Mouse (Mus musculus): Measurements from ENCODE around the gene Tcf25. TPM values are rescaled to one million over a fixed set of nuclear protein-coding genes. Genes with fewer than 3 reads are reported as not detected.
"Not testable (repeated sequence)": the region's sequence is repeated elsewhere in the genome, so short reads cannot be mapped to it uniquely, and the experiment has no call there.

Gene Tcf25
- polyA plus RNA-seq, 1 experiment from 2014 or later = 54.0 TPM

- H3K4me3 ChIP-seq (ENCODE audit: low read depth, low read length) = no peak overlapping the region
- no peak overlapping the region for H3K9ac ChIP-seq (ENCODE audit: low read depth, low read length)
- H3K36me3 ChIP-seq (ENCODE audit: control insufficient read depth, insufficient read depth) = no peaks in the 10 kb centered on the region
- ATAC-seq (ENCODE audit: low read depth) = no peak
- whole genome bisulfite sequencing (ENCODE audit: insufficient replicate concordance) = 90% methylated on average over 29 of the region's 29 CpGs
- no peaks in the 10 kb centered on the region for H3K4me1 ChIP-seq (ENCODE audit: control insufficient read depth, low read depth, low read length)
- peaks cover 50% of the 10 kb centered on the region for H3K9me3 ChIP-seq (replicated peaks; ENCODE audit: control insufficient read depth, low read length)
- no peak overlapping the region for H3K27ac ChIP-seq (ENCODE audit: low read length)
- H3K27me3 ChIP-seq (ENCODE audit: control insufficient read depth, insufficient read depth, low read depth, low read length) = no peaks in the 10 kb centered on the region
- no peak overlapping the region for H3K4me2 ChIP-seq (ENCODE audit: low read depth, low read length)
Observed at GRCm38 (mm10) chr8:123428343-123428893, 54.9 kb downstream of the Tcf25 start.

- Histone ChIP-seq H3K4me3 (ENCODE audit: low read depth, low read length) (no peak overlapping the region), H3K27ac (ENCODE audit: low read length) (no peak overlapping the region), H3K4me1 (ENCODE audit: control insufficient read depth, low read depth, low read length) (no peaks in the 10 kb centered on the region), H3K27me3 (ENCODE audit: control insufficient read depth, insufficient read depth, low read depth, low read length) (no peaks in the 10 kb centered on the region), H3K9ac (ENCODE audit: low read depth, low read length) (no peak overlapping the region), H3K9me3 (replicated peaks; ENCODE audit: control insufficient read depth, low read length) (peaks cover 51% of the 10 kb centered on the region), H3K4me2 (ENCODE audit: low read depth, low read length) (no peak overlapping the region), H3K36me3 (ENCODE audit: control insufficient read depth, insufficient read depth) (no peaks in the 10 kb centered on the region)
- WGBS (ENCODE audit: insufficient replicate concordance) = 81% methylated on average over 23 of the region's 23 CpGs
- ATAC-seq (ENCODE audit: low read depth) = no peak
Observed at GRCm38 (mm10) chr8:123428939-123429721, 55.6 kb downstream of the Tcf25 start.

- H3K27me3 ChIP-seq (ENCODE audit: control insufficient read depth, insufficient read depth, low read depth, low read length); H3K4me2 ChIP-seq (ENCODE audit: low read depth, low read length); ATAC-seq (ENCODE audit: low read depth); H3K9ac ChIP-seq (ENCODE audit: low read depth, low read length); H3K4me3 ChIP-seq (ENCODE audit: low read depth, low read length); H3K27ac ChIP-seq (ENCODE audit: low read length); H3K4me1 ChIP-seq (ENCODE audit: control insufficient read depth, low read depth, low read length); H3K36me3 ChIP-seq (ENCODE audit: control insufficient read depth, insufficient read depth): not testable (repeated sequence)
- 86% methylated on average over 15 of the region's 15 CpGs for WGBS (ENCODE audit: insufficient replicate concordance)
- H3K9me3 ChIP-seq (replicated peaks; ENCODE audit: control insufficient read depth, low read length) = peaks cover 51% of the 10 kb centered on the region
Observed at GRCm38 (mm10) chr8:123429722-123430013, 56.1 kb downstream of the Tcf25 start.

- ATAC-seq (ENCODE audit: low read depth); H3K9ac ChIP-seq (ENCODE audit: low read depth, low read length); H3K27ac ChIP-seq (ENCODE audit: low read length); H3K4me1 ChIP-seq (ENCODE audit: control insufficient read depth, low read depth, low read length); H3K36me3 ChIP-seq (ENCODE audit: control insufficient read depth, insufficient read depth); H3K27me3 ChIP-seq (ENCODE audit: control insufficient read depth, insufficient read depth, low read depth, low read length); H3K4me2 ChIP-seq (ENCODE audit: low read depth, low read length); H3K4me3 ChIP-seq (ENCODE audit: low read depth, low read length): not testable (repeated sequence)
- H3K9me3 ChIP-seq (replicated peaks; ENCODE audit: control insufficient read depth, low read length) = peaks cover 51% of the 10 kb centered on the region
- 66% methylated on average over 8 of the region's 8 CpGs for WGBS (ENCODE audit: insufficient replicate concordance)
Observed at GRCm38 (mm10) chr8:123430936-123431335, 57.4 kb downstream of the Tcf25 start.

GRCm38 (mm10) chr8:123431616-123432365 lies 58.2 kb downstream of the Tcf25 start:
- peaks cover 46% of the 10 kb centered on the region for H3K9me3 ChIP-seq (replicated peaks; ENCODE audit: control insufficient read depth, low read length)
- no peak overlapping the region for H3K4me2 ChIP-seq (ENCODE audit: low read depth, low read length)
- H3K27ac ChIP-seq (ENCODE audit: low read length) = no peak overlapping the region
- no peak for ATAC-seq (ENCODE audit: low read depth)
- WGBS (ENCODE audit: insufficient replicate concordance) = 84% methylated on average over 24 of the region's 25 CpGs
- no peak overlapping the region for H3K4me3 ChIP-seq (ENCODE audit: low read depth, low read length)
- no peak overlapping the region for H3K9ac ChIP-seq (ENCODE audit: low read depth, low read length)
- no peaks in the 10 kb centered on the region for H3K27me3 ChIP-seq (ENCODE audit: control insufficient read depth, insufficient read depth, low read depth, low read length)
- no peaks in the 10 kb centered on the region for H3K4me1 ChIP-seq (ENCODE audit: control insufficient read depth, low read depth, low read length)
- no peaks in the 10 kb centered on the region for H3K36me3 ChIP-seq (ENCODE audit: control insufficient read depth, insufficient read depth)

GRCm38 (mm10) chr8:123432381-123432780 lies 58.8 kb downstream of the Tcf25 start:
- no peak overlapping the region for H3K4me3 ChIP-seq (ENCODE audit: low read depth, low read length)
- H3K4me2 ChIP-seq (ENCODE audit: low read depth, low read length) = no peak overlapping the region
- ATAC-seq (ENCODE audit: low read depth) = no peak
- H3K36me3 ChIP-seq (ENCODE audit: control insufficient read depth, insufficient read depth) = no peaks in the 10 kb centered on the region
- peaks cover 40% of the 10 kb centered on the region for H3K9me3 ChIP-seq (replicated peaks; ENCODE audit: control insufficient read depth, low read length)
- H3K4me1 ChIP-seq (ENCODE audit: control insufficient read depth, low read depth, low read length) = no peaks in the 10 kb centered on the region
- WGBS (ENCODE audit: insufficient replicate concordance) = 90% methylated on average over 16 of the region's 16 CpGs
- no peak overlapping the region for H3K9ac ChIP-seq (ENCODE audit: low read depth, low read length)
- H3K27me3 ChIP-seq (ENCODE audit: control insufficient read depth, insufficient read depth, low read depth, low read length) = no peaks in the 10 kb centered on the region
- no peak overlapping the region for H3K27ac ChIP-seq (ENCODE audit: low read length)

GRCm38 (mm10) chr8:123433241-123433974 lies 59.9 kb downstream of the Tcf25 start:
- H3K36me3 ChIP-seq (ENCODE audit: control insufficient read depth, insufficient read depth); H3K4me3 ChIP-seq (ENCODE audit: low read depth, low read length); ATAC-seq (ENCODE audit: low read depth); H3K27me3 ChIP-seq (ENCODE audit: control insufficient read depth, insufficient read depth, low read depth, low read length); H3K4me2 ChIP-seq (ENCODE audit: low read depth, low read length); H3K4me1 ChIP-seq (ENCODE audit: control insufficient read depth, low read depth, low read length); H3K9ac ChIP-seq (ENCODE audit: low read depth, low read length); H3K27ac ChIP-seq (ENCODE audit: low read length): not testable (repeated sequence)
- H3K9me3 ChIP-seq (replicated peaks; ENCODE audit: control insufficient read depth, low read length) = peaks cover 30% of the 10 kb centered on the region
- WGBS (ENCODE audit: insufficient replicate concordance) = 93% methylated on average over 46 of the region's 47 CpGs

- Histone ChIP-seq H3K27ac (ENCODE audit: low read length) (no peak overlapping the region), H3K4me3 (ENCODE audit: low read depth, low read length) (no peak overlapping the region), H3K4me1 (ENCODE audit: control insufficient read depth, low read depth, low read length) (peaks cover 11% of the 10 kb centered on the region), H3K36me3 (ENCODE audit: control insufficient read depth, insufficient read depth) (no peaks in the 10 kb centered on the region), H3K4me2 (ENCODE audit: low read depth, low read length) (no peak overlapping the region), H3K27me3 (ENCODE audit: control insufficient read depth, insufficient read depth, low read depth, low read length) (no peaks in the 10 kb centered on the region), H3K9ac (ENCODE audit: low read depth, low read length) (no peak overlapping the region), H3K9me3 (replicated peaks; ENCODE audit: control insufficient read depth, low read length) (no peaks in the 10 kb centered on the region)
- WGBS (ENCODE audit: insufficient replicate concordance) = 48% methylated on average over 2 of the region's 2 CpGs
- no peak for ATAC-seq (ENCODE audit: low read depth)
Observed at GRCm38 (mm10) chr8:123441788-123442187, 68.2 kb downstream of the Tcf25 start.
